Mouse (Mus musculus) bone marrow, adult 2 months (tissue): ENCODE data around the gene Tnfrsf14. TPM values are rescaled to one million over a fixed set of nuclear protein-coding genes. Genes with fewer than 3 reads are reported as not detected.
A peak's percentile ranks its signal among the peaks of the same experiment; 100 is the strongest.

ENCODE experiments used
- H3K27ac ChIP-seq: fragments of 200-500 bp; 2 replicates; pipeline ENCODE4 v1.5.1; 2012; ENCODE audit warnings: low read depth, mild to moderate bottlenecking, control low read depth, inconsistent platforms, low read length; ENCODE audit not compliant: control insufficient read depth, poor library complexity, insufficient read depth
- H3K4me1 ChIP-seq: fragments of 200-500 bp; 2 replicates; pipeline ENCODE4 v1.6.1; 2011; ENCODE audit warnings: low read length; ENCODE audit not compliant: control insufficient read depth, insufficient read depth
- H3K4me3 ChIP-seq: fragments of 200-500 bp; replicated peaks from 2 replicates; pipeline ENCODE3; 2011; ENCODE audit warnings: mild to moderate bottlenecking, low read depth, low read length, control low read depth; ENCODE audit not compliant: control insufficient read depth
- CTCF ChIP-seq: fragments of 200-500 bp; IDR thresholded peaks from 2 replicates; pipeline ENCODE4 v1.5.1; 2011; ENCODE audit warnings: low read length, control low read depth; ENCODE audit not compliant: control insufficient read depth, insufficient read depth
- POLR2A ChIP-seq: fragments of 200-500 bp; IDR thresholded peaks from 2 replicates; pipeline ENCODE4 v1.6.1; 2011; ENCODE audit warnings: low read depth, mild to moderate bottlenecking, control low read depth, low read length, borderline replicate concordance; ENCODE audit not compliant: control insufficient read depth
- WGBS: fragments of 180-500 bp; shearing (Covaris S2); methylation state at CpG from one replicate; pipeline ENCODE4 v1.1.7; 2018; 5-methylcytosine and 5-hydroxymethylcytosine counted together
- polyA plus RNA-seq: library from polyadenylated mRNA; stranded (reverse); fragments of >200 nt; gene quantifications from 2 replicates; pipeline ENCODE4 v1.2.4, GENCODE M21; 2011; ENCODE audit warnings: low replicate concordance; ENCODE audit not compliant: missing spikeins, insufficient read depth, insufficient read length

Gene Tnfrsf14
- polyA plus RNA-seq, 1 experiment: 183 TPM

DNA sequence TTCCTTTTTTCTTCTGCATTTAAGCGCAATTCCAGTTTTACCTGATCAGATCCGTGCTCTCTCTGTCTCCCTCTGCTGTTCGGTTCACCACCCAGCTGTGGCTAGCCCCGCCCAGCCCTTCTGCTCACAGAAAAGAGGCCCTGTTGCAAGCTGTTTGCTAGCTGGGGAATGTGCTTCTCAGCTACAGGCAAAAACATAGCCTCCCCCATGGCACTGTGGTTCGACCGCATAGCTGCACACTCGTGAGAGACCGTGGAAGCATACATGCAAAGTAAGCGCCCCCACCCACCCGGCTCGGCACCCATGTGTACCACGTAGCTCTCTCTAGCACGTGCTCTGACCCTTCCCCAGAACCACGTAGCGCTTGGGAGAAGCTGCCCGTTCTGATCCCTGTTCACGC lies 20.5 kb downstream of the Tnfrsf14 start:
- H3K4me3 ChIP-seq: no peak overlapping the region
- peak; percentile 88 for TF ChIP-seq CTCF
- TF ChIP-seq POLR2A: peak; percentile 20; the same call in 1 of the 2 replicates
- peak overlapping the region; percentile 57 for H3K27ac ChIP-seq
- H3K4me1 ChIP-seq: peaks cover 16% of the 10 kb centered on the region
- WGBS: 45% methylated on average over 17 of the region's 17 CpGs

DNA sequence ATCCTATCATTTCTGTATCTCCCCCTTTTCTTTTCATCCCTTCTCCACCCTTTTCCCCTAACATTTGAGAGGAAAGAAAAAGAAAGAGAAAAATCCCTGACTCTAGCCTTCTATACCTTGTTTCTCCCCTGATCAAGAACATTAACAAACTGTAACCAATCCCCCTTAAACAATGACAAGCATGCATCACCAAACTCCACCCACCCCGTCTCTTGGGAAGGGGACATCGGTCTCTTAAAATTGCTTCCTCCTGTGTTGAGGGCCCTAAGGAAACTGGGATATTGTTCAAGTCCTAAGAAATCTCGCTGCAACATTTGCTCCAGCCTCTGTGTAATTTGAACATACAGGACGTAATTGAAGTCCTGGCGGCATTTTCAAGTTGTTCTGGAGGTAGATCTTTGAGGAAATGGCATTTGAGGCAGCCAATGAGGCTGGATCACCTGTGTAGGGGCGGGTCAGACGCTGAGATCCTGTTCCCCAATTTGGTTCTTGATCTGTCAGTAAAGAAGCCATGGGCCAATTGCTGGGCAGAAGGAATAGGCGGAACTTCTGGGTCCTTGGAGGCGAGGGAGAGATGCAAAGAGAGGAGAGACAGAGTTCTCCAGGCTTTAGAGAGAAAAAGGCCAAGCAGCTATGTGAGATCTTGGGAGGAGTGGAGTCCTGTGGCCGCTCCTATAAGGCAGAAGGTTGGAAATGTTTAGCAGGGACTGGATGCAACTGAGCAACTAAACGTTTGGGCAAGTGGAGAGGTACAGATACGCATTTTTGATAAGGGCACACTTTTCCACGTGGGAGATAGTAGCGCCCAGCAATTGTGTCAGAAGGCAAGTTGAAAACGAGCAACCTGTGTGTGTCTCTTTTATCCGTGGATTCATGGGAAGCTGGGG lies 23.9 kb downstream of the Tnfrsf14 start:
- H3K27ac ChIP-seq: 0 out of 2 replicates have a peak overlapping the region, but pooled peaks have one; percentile 2
- 1% methylated on average over 16 of the region's 16 CpGs for WGBS
- TF ChIP-seq CTCF: no peak
- no peak for TF ChIP-seq POLR2A
- peaks cover 5% of the 10 kb centered on the region for H3K4me1 ChIP-seq
- H3K4me3 ChIP-seq: peak overlapping the region; percentile 73

DNA sequence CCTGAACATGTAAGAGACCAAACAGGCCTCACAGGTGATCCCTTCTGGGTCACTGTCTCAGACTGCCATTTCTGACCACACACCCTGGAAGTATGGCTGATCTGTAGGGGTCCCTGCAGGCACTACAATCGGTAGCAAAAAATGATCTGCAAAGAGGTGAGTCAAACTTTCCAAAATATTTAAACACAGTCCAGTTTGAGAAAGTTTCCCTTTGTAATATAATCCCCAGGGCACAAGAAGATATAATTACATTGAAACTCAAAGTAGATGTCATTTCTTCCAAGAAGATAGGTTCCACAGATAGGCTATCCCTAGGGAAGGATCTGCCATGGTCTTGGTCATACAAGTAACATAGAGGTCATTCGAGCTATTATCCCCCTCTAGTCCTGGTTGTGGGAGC lies 26.0 kb downstream of the Tnfrsf14 start:
- WGBS: 79% methylated on average over 2 of the region's 2 CpGs
- no peak overlapping the region for H3K4me3 ChIP-seq
- H3K4me1 ChIP-seq: peaks cover 8% of the 10 kb centered on the region
- H3K27ac ChIP-seq: no peak overlapping the region
- TF ChIP-seq CTCF (no peak), POLR2A (no peak)

DNA sequence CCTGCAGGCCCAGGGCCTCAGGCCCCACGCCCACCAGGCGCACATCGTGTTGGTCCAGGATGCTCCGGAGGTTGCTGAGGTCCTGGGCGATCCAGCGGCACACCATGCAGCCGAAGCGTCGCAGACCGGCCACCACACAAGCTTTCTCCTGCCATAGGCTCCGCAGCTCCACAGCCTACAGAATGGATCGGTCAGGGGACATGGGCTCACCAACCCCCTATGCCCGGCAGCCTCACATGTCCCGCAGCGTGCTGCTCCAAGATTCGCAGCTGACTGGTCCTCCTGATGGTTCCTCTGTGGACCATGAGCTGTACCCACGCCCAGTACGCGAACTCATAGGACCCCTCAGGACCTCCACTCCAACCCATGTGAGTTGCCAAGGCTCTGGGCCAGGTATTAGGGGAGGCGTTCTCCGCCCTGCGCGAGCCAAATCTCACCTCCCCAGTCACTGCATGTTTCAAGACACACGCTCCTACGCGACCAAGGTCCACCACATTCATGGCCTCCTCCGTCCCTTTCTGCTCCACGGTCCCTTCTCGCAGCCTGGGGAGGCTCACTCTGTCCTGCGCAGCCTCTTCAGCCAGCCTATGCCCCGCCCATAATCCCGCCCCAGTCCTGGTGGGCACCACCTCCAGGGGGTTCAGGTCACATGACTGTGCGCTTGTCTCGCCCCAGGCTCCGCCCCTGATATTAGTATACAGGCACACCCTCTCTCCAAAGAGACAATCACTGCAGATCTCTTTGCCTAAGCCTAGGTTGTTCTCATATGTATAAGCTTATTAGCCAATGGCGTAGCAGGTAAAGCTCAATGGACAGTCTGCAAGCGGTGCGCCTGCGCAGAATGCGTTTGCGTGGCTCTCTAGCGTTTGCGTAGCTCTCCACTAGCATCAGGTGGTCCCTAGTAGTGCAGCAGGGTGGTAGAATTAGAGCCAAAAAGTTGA lies 29.6 kb downstream of the Tnfrsf14 start, which contains the start of gene Fam213b:
TSS of gene Fam213b (minus strand) at position 630 of the 941 bp plus-strand sequence.
- peak within 1 kb of the TSS; percentile 60 for H3K4me3 ChIP-seq
- no peak within 1 kb of the TSS for H3K27ac ChIP-seq
- TF ChIP-seq CTCF (no peak), POLR2A (peak; percentile 61; the same call in 1 of the 2 replicates)
- peaks cover 6% of the 10 kb centered on the region for H3K4me1 ChIP-seq
- WGBS: 6% methylated on average over 43 of the region's 43 CpGs

DNA sequence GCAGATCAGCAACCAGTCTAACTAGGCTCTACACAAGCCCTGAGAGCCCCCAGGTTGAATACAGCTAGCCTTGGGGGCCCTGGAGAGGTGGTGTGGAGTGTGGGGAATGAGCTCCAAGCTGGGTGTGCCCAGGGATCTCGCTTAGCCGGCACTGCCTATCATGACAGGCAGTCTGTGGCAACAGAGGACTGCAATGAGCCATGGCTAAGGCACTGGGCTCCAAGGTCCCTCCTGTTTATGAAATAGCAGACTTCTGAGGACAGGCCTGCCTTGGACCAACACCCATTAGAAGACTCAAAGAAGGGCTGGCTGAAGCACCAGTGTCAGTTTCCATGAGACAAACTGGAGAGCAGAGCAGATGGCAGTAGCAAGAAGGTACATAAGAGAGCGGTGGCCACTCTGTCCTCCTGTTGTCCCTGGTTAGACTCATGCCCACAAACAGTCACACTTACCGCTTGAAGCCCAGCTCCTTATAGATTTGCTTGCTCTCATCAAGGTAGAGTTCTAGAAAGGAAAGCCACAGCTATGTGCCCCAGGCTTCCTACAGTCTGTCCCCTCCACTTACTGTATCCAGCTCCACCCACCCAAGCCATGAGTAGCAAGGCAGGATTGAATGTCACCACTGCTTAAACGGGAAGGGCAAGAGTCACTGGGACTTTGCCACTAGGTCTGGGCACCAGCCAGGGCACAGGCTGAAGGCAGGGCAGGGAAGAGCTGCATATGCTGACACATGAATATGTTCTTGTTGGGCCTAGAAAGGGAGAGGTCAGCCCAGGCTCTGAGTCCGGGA lies 30.5 kb downstream of the Tnfrsf14 start:
- Histone ChIP-seq H3K4me3 (no peak overlapping the region), H3K4me1 (peaks cover 6% of the 10 kb centered on the region), H3K27ac (no peak overlapping the region)
- WGBS: 61% methylated on average over 6 of the region's 6 CpGs
- TF ChIP-seq CTCF: no peak
- no peak for TF ChIP-seq POLR2A

DNA sequence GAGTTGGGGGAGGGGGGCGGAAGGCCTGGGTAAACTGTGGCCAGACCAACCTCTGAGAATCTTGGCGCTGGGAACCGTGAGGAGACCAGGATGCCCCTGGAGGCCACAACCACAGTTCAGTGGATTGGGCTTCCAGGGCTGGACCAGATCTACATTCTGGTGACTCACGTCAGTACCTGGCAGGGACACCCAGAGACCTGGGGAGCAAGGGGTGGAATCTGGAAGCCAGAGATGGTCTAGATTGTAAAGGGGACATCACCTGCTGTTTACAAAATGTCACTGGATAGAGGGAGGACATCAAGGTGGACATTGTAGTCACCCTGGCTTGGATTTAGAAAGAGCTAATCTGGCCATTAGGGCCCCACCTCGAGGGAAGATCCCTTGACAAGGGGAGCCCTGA lies 32.8 kb downstream of the Tnfrsf14 start:
- WGBS: 79% methylated on average over 5 of the region's 5 CpGs
- TF ChIP-seq CTCF: no peak
- TF ChIP-seq POLR2A: no peak
- Histone ChIP-seq H3K4me3 (no peak overlapping the region), H3K4me1 (peaks cover 6% of the 10 kb centered on the region), H3K27ac (no peak overlapping the region)

DNA sequence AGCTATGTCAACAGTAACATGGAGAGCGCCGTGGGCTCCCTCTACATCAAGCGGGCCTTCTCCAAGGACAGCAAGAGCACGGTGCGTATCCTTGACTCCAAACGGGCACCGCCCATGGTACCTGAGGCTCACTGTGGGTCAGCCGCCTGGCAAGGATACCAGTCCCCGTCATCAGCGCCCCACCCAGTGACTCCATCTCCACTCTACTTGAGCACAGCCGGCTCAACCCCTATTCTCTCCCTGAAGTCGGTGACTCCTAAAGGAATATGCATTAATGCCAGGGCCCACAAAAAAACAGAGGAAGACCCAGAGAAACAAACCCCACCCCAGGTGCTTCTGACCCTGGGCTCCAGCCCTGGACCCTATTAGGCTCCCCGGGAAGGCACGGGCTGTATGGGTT lies 37.5 kb downstream of the Tnfrsf14 start:
- 86% methylated on average over 14 of the region's 14 CpGs for WGBS
- H3K4me3 ChIP-seq: no peak overlapping the region
- TF ChIP-seq CTCF: no peak
- H3K27ac ChIP-seq: no peak overlapping the region
- no peaks in the 10 kb centered on the region for H3K4me1 ChIP-seq
